Mouse (Mus musculus) limb, embryonic 13.5 days (tissue): Measurements from ENCODE around the gene Cyp4f15. TPM values are rescaled to one million over a fixed set of nuclear protein-coding genes. Genes with fewer than 3 reads are reported as not detected.

ENCODE experiments used
- ATAC-seq: fragments of 200-750 bp; cut with Nextera tagmentation; 2 replicates; pipeline ENCODE4 v1.8.0; 2017; ENCODE audit warnings: low read depth, moderate number of reproducible peaks, moderate TSS enrichment; ENCODE audit not compliant: low FRiP score
- H3K27ac ChIP-seq: fragments of 300-500 bp; sonication (generic); 2 replicates; pipeline ENCODE4 v1.5.1; 2015; ENCODE audit warnings: inconsistent platforms, mild to moderate bottlenecking, moderate library complexity
- H3K27me3 ChIP-seq: fragments of 300-500 bp; sonication (generic); 2 replicates; pipeline ENCODE4 v1.6.1; 2015; ENCODE audit warnings: mild to moderate bottlenecking, inconsistent platforms
- H3K36me3 ChIP-seq: fragments of 300-500 bp; sonication (generic); 2 replicates; pipeline ENCODE4 v1.6.1; 2015; ENCODE audit warnings: inconsistent platforms, mild to moderate bottlenecking, moderate library complexity
- H3K4me1 ChIP-seq: fragments of 300-500 bp; sonication (generic); 2 replicates; pipeline ENCODE4 v1.6.1; 2015; ENCODE audit warnings: inconsistent platforms
- H3K4me2 ChIP-seq: fragments of 300-500 bp; sonication (generic); replicated peaks from 2 replicates; pipeline ENCODE4 v1.6.1; 2015; ENCODE audit warnings: inconsistent platforms, mild to moderate bottlenecking, moderate library complexity
- H3K4me3 ChIP-seq: fragments of 300-500 bp; sonication (generic); 2 replicates; pipeline ENCODE4 v1.5.1; 2015; ENCODE audit warnings: moderate library complexity, mild to moderate bottlenecking, inconsistent platforms
- H3K9ac ChIP-seq: fragments of 300-500 bp; sonication (generic); 2 replicates; pipeline ENCODE4 v1.6.1; 2015; ENCODE audit warnings: mild to moderate bottlenecking, inconsistent platforms
- H3K9me3 ChIP-seq: fragments of 300-500 bp; sonication (generic); 2 replicates; pipeline ENCODE4 v1.6.1; 2016; ENCODE audit warnings: inconsistent platforms
- WGBS: fragments of 180-500 bp; shearing (Covaris S2); methylation state at CpG from one replicate; pipeline ENCODE4 v1.1.7; 2015; 5-methylcytosine and 5-hydroxymethylcytosine counted together
- polyA plus RNA-seq: library from polyadenylated mRNA; unstranded; fragments of >200 nt; fragmentation: Nextera tagmentation; extraction: Ambion mirVana; gene quantifications from 2 replicates; pipeline ENCODE4 v1.2.1, GENCODE M21; 2015

Gene Cyp4f15
- 0.13 and 0.36 TPM in 2 replicates for polyA plus RNA-seq

DNA sequence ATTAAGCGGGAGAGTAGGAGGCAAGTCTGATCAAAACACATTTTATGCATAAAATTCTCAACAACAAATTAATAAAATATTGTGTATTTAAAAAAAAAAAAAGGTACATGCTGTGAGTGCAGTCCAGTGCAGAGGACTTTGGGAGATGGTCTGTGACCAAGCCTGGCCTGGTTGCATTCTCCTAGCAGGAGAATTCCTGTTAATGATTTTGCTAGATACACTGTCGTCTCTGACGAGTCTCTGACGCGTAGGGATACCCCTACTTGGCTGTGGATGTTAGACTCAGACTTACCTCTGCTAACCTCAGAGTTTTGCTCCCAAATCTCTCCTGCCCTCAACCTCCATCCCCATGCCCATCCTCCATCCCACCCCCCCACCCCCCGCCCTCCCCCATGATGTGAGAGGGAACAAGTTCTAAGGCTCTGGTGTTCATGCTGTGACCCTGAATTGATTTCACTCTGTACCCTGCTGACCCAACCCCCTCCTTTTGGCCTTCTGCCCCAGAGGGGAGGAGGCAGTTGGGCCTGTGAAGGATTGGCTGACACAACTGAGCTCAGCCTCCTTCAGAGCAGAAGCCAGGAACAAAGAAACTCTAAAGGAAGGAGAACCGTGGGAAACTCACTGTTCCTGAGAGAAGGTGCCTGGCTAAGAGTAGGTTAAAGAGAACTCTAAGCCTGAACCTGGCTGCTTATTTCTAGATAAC, at the start of gene Cyp4f15:
Cyp4f15 (plus strand) TSS at position 580 of the 703 bp plus-strand sequence.
- Histone ChIP-seq H3K36me3 (no peaks in the 10 kb centered on the region), H3K27ac (no peak within 1 kb of the TSS), H3K9me3 (no peaks in the 10 kb centered on the region), H3K4me3 (no peak within 1 kb of the TSS), H3K27me3 (no peaks in the 10 kb centered on the region), H3K4me1 (no peaks in the 10 kb centered on the region), H3K9ac (no peak within 1 kb of the TSS), H3K4me2 (no peak within 1 kb of the TSS)
- WGBS: 22% methylated on average over 7 of the region's 7 CpGs
- ATAC-seq: no peak

- 52% methylated on average over 3 of the region's 3 CpGs for WGBS
- Histone ChIP-seq H3K4me2 (no peak overlapping the region), H3K27ac (no peak overlapping the region), H3K9me3 (no peaks in the 10 kb centered on the region), H3K4me1 (no peaks in the 10 kb centered on the region), H3K27me3 (no peaks in the 10 kb centered on the region), H3K36me3 (no peaks in the 10 kb centered on the region), H3K4me3 (no peak overlapping the region), H3K9ac (no peak overlapping the region)
- no peak for ATAC-seq
These were observed 49.1 kb upstream of the Cyp4f15 start for GRCm38 (mm10) chr17:32636341-32636740.

GRCm38 (mm10) chr17:32637151-32637550, 48.3 kb upstream of the Cyp4f15 start:
- no peaks in the 10 kb centered on the region for H3K4me1 ChIP-seq
- no peak overlapping the region for H3K27ac ChIP-seq
- no peaks in the 10 kb centered on the region for H3K9me3 ChIP-seq
- H3K4me2 ChIP-seq: no peak overlapping the region
- no peak for ATAC-seq
- H3K9ac ChIP-seq: no peak overlapping the region
- no peaks in the 10 kb centered on the region for H3K36me3 ChIP-seq
- 83% methylated on average over 2 of the region's 2 CpGs for WGBS
- no peaks in the 10 kb centered on the region for H3K27me3 ChIP-seq
- no peak overlapping the region for H3K4me3 ChIP-seq

DNA sequence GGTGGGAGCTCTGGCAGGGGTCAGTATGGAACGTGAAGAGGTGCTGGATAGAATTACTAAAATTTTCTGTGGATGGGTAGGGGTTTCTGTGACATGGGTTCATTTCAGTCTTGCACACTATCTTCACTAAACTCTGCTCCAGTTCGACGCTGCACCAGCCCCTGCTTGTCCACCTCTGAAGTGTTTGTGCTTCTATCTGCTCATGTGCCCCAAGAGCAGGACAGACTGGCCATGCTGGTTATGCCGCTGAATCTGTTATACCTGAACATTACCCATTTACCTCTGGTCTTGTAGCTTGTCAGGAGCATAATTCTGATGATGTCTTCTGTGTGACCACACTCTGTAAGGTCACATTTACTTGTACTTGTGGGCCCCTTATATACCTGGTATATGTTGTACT, 38.8 kb upstream of the Cyp4f15 start:
- no peaks in the 10 kb centered on the region for H3K4me1 ChIP-seq
- no peak for ATAC-seq
- no peaks in the 10 kb centered on the region for H3K9me3 ChIP-seq
- H3K9ac ChIP-seq: no peak overlapping the region
- H3K4me2 ChIP-seq: no peak overlapping the region
- no peak overlapping the region for H3K27ac ChIP-seq
- WGBS: 89% methylated on average over 4 of the region's 4 CpGs
- no peaks in the 10 kb centered on the region for H3K36me3 ChIP-seq
- H3K4me3 ChIP-seq: no peak overlapping the region
- no peaks in the 10 kb centered on the region for H3K27me3 ChIP-seq

DNA sequence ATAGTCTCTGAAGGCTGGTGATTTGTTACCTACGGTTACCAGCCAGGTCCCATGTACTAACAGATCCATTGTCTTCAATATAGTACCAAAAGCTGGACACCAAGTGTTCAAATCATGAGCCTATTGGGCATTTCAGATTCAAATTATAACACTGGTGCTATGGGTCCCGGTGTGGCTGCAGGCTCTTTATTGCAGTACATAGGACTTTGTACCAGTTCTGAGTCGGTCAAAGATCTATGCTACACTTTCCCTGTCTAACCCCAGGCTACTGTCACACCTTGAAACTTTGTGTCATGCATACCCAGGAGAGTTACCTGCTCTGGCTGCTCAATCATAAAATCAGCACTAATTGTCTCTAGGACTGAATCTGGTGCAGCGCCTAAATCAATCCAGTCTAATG, 31.6 kb upstream of the Cyp4f15 start:
- Histone ChIP-seq H3K27ac (no peak overlapping the region), H3K4me1 (no peaks in the 10 kb centered on the region), H3K27me3 (no peaks in the 10 kb centered on the region), H3K9me3 (0 out of 2 replicates have a peak, but pooled peaks cover 3% of the 10 kb centered on the region), H3K9ac (no peak overlapping the region), H3K4me3 (no peak overlapping the region), H3K4me2 (no peak overlapping the region), H3K36me3 (no peaks in the 10 kb centered on the region)
- 85% methylated on average over 4 of the region's 4 CpGs for WGBS
- no peak for ATAC-seq

GRCm38 (mm10) chr17:32657041-32657440, 28.4 kb upstream of the Cyp4f15 start:
- no peak overlapping the region for H3K4me2 ChIP-seq
- H3K9ac ChIP-seq: no peak overlapping the region
- H3K4me3 ChIP-seq: no peak overlapping the region
- ATAC-seq: no peak
- no peaks in the 10 kb centered on the region for H3K4me1 ChIP-seq
- H3K27ac ChIP-seq: no peak overlapping the region
- 78% methylated on average over 3 of the region's 3 CpGs for WGBS
- no peaks in the 10 kb centered on the region for H3K27me3 ChIP-seq
- 0 out of 2 replicates have a peak, but pooled peaks cover 3% of the 10 kb centered on the region for H3K9me3 ChIP-seq
- H3K36me3 ChIP-seq: no peaks in the 10 kb centered on the region

GRCm38 (mm10) chr17:32658246-32658645, 27.2 kb upstream of the Cyp4f15 start:
- no peaks in the 10 kb centered on the region for H3K9me3 ChIP-seq

GRCm38 (mm10) chr17:32658712-32659111, 26.7 kb upstream of the Cyp4f15 start, which contains the start of gene Cyp4f40:
Cyp4f40 (plus strand) TSS chr17:32658900.
- H3K4me1 ChIP-seq: no peaks in the 10 kb centered on the region
- H3K36me3 ChIP-seq: no peaks in the 10 kb centered on the region
- WGBS: 64% methylated on average over 2 of the region's 2 CpGs
- H3K27me3 ChIP-seq: no peaks in the 10 kb centered on the region
- no peak within 1 kb of the TSS for H3K4me2 ChIP-seq
- H3K27ac ChIP-seq: no peak within 1 kb of the TSS
- H3K9ac ChIP-seq: no peak within 1 kb of the TSS
- ATAC-seq: no peak
- H3K9me3 ChIP-seq: no peaks in the 10 kb centered on the region
- no peak within 1 kb of the TSS for H3K4me3 ChIP-seq

More at GRCm38 (mm10) chr17:32658246-32658645, 27.2 kb upstream of the Cyp4f15 start:
- no peak for ATAC-seq
- WGBS: 75% methylated on average over 1 of the region's 1 CpGs
- Histone ChIP-seq H3K4me3 (no peak overlapping the region), H3K4me2 (no peak overlapping the region), H3K36me3 (no peaks in the 10 kb centered on the region), H3K4me1 (no peaks in the 10 kb centered on the region), H3K27me3 (no peaks in the 10 kb centered on the region), H3K27ac (no peak overlapping the region), H3K9ac (no peak overlapping the region)

DNA sequence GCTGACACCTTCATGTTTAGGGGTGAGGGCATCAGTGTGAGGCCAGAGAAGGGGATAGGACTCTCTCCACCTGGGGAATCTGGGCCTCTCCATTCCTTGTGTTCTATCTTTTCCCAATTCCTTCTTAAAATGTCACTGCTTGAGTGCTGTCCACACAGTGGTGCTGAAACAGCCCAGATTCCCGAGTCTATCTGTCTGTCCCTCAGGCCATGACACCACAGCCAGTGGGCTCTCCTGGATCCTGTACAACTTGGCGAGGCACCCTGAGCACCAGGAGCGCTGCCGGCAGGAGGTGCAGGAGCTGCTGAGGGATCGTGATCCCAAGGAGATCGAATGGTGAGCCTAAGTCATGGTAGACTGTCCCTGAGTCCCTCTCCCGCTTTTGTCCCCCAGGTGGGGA, 11.5 kb upstream of the Cyp4f15 start:
- H3K27ac ChIP-seq: no peak overlapping the region
- H3K4me1 ChIP-seq: no peaks in the 10 kb centered on the region
- 69% methylated on average over 7 of the region's 7 CpGs for WGBS
- no peak overlapping the region for H3K4me3 ChIP-seq
- H3K4me2 ChIP-seq: no peak overlapping the region
- no peaks in the 10 kb centered on the region for H3K36me3 ChIP-seq
- H3K9ac ChIP-seq: no peak overlapping the region
- no peaks in the 10 kb centered on the region for H3K9me3 ChIP-seq
- no peaks in the 10 kb centered on the region for H3K27me3 ChIP-seq
- no peak for ATAC-seq

- no peak overlapping the region for H3K4me3 ChIP-seq
- H3K9me3 ChIP-seq: no peaks in the 10 kb centered on the region
- WGBS: 40% methylated on average over 21 of the region's 21 CpGs
- no peak overlapping the region for H3K9ac ChIP-seq
- H3K27ac ChIP-seq: no peak overlapping the region
- no peaks in the 10 kb centered on the region for H3K27me3 ChIP-seq
- H3K36me3 ChIP-seq: no peaks in the 10 kb centered on the region
- no peaks in the 10 kb centered on the region for H3K4me1 ChIP-seq
- ATAC-seq: no peak
- H3K4me2 ChIP-seq: 0 out of 2 replicates have a peak overlapping the region, but pooled peaks have one; percentile 11
These were observed 9.3 kb upstream of the Cyp4f15 start for GRCm38 (mm10) chr17:32676040-32676635.

DNA sequence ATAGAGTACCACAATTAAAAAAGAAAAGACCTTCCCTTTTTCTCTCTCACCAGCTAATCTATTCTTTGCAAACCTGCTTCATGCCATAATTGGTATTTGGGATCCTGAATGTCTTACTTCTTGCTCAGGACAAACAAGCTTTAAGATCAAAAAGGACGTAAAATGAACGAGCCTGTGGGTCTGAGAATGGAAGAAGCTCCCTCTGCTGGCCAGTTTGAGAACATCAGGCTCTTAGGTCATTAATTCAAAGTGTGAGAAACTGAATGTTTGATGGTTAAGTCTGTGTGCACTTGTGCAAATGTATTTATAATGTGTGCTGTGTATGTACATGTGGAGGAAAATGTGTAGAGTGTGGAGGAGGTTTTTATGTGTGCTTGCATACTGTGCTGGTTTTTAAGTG, 5.0 kb upstream of the Cyp4f15 start:
- WGBS: 35% methylated on average over 2 of the region's 2 CpGs
- Histone ChIP-seq H3K4me3 (no peak overlapping the region), H3K9ac (no peak overlapping the region), H3K27me3 (no peaks in the 10 kb centered on the region), H3K9me3 (no peaks in the 10 kb centered on the region), H3K4me1 (no peaks in the 10 kb centered on the region), H3K36me3 (no peaks in the 10 kb centered on the region), H3K27ac (no peak overlapping the region), H3K4me2 (no peak overlapping the region)
- ATAC-seq: no peak

- Histone ChIP-seq H3K4me2 (no peak overlapping the region), H3K27me3 (no peaks in the 10 kb centered on the region), H3K9ac (no peak overlapping the region), H3K27ac (no peak overlapping the region), H3K9me3 (no peaks in the 10 kb centered on the region), H3K36me3 (no peaks in the 10 kb centered on the region), H3K4me1 (no peaks in the 10 kb centered on the region), H3K4me3 (no peak overlapping the region)
- ATAC-seq: no peak
- 89% methylated on average over 5 of the region's 5 CpGs for WGBS
These were observed 1.3 kb downstream of the Cyp4f15 start for GRCm38 (mm10) chr17:32686722-32687121.
